Mouse (Mus musculus) CH12.LX (cell line): ENCODE data around the gene Tomm20.
"Not testable (repeated sequence)": the region's sequence is repeated elsewhere in the genome, so short reads cannot be mapped to it uniquely, and the experiment has no call there.

Experiments
- MAZ ChIP-seq: IDR thresholded peaks from 2 replicates; pipeline ENCODE4 v1.6.1; 2012; ENCODE audit warnings: low read depth, mild to moderate bottlenecking, inconsistent platforms, low read length, improper control_type of control experiment, moderate library complexity
- SMC3 ChIP-seq: IDR thresholded peaks from 2 replicates; pipeline ENCODE4 v1.6.1; 2011; ENCODE audit warnings: low read depth, low read length, improper control_type of control experiment

- not testable (repeated sequence) for TF ChIP-seq SMC3, MAZ
Observed at GRCm38 (mm10) chr8:126978535-126978934, 32.9 kb upstream of the Tomm20 start.
